Mouse (Mus musculus): Measurements from ENCODE around the gene Clca1. TPM values are rescaled to one million over a fixed set of nuclear protein-coding genes. Genes with fewer than 3 reads are reported as not detected.

Clca1 gene
- total RNA-seq, 2 experiments from 2014 or later: not detected

DNA sequence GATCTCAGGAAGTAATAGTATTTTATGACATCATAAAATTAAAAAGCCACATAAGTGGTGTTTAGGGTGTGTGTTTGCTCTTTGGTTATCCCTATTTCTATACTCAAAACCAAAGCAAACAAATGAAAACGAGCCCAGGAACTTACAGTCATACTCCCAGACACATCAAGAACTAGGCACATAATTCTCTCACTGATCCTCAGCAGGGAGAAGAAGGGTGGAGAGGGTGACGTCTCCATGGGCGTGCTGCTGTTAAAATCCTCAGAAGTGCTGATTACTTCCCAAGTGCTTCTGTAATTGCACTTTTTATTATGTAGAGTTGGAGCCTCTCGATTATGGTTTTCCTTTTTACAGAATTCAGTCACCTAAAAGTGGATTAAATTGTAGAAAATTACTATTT lies 66.5 kb downstream of the Clca1 start:
- intact Hi-C loops (cut with DNase I): no loop called here
- no peak for DNase-seq

Other genes with a start within 250 kb of the Clca1 start
- gene Clca3a2, start 213.3 kb downstream of the Clca1 start, total RNA-seq (2021): not detected
- not detected for gene Clca3b, start 183.4 kb downstream of the Clca1 start, total RNA-seq (2021)
- gene Clca4b, start 100.2 kb downstream of the Clca1 start, total RNA-seq (2021): not detected
- gene Clca4a, start 57.7 kb downstream of the Clca1 start, total RNA-seq (2021): not detected
- under 1 TPM in 1 of 2 experiments, not detected in 1; 0.10 TPM for gene Clca2, start 66.7 kb upstream of the Clca1 start, total RNA-seq (2021)
- 10 to 100 TPM in 1 of 2 experiments, 1 to 10 TPM in 1; 7.4 to 10.2 TPM for gene Odf2l, start 85.8 kb upstream of the Clca1 start, total RNA-seq (2021)